Mouse (Mus musculus): ENCODE results near the gene Arhgap45. TPM values are rescaled to one million over a fixed set of nuclear protein-coding genes. Genes with fewer than 3 reads are reported as not detected.

Arhgap45 gene
- polyA plus RNA-seq, 1 experiment from 2014 or later: 1.4 TPM

- no peak overlapping the region for H3K9ac ChIP-seq (replicated peaks; ENCODE audit: low read length)
- no peaks in the 10 kb centered on the region for H3K9me3 ChIP-seq (ENCODE audit: control insufficient read depth, low read length)
- DNase-seq (no peak), ATAC-seq (ENCODE audit: low FRiP score, low TSS enrichment) (no peak)
- WGBS: 93% methylated on average over 9 of the region's 10 CpGs
- H3K36me3 ChIP-seq (ENCODE audit: control insufficient read depth, insufficient read depth, low read length): peaks cover 54% of the 10 kb centered on the region
- H3K4me1 ChIP-seq (ENCODE audit: control insufficient read depth, insufficient read depth, low read length): peaks cover 13% of the 10 kb centered on the region; the same call in 1 of the 2 replicates
- H3K27ac ChIP-seq (replicated peaks; ENCODE audit: low read depth, low read length): no peak overlapping the region
- no peak overlapping the region for H3K4me2 ChIP-seq (ENCODE audit: low read length)
- no peaks in the 10 kb centered on the region for H3K27me3 ChIP-seq (ENCODE audit: control insufficient read depth, insufficient read depth, low read length)
- H3K4me3 ChIP-seq (replicated peaks; ENCODE audit: low read depth, low read length): no peak overlapping the region
Observed at GRCm38 (mm10) chr10:80055891-80056290, 39.4 kb downstream of the Arhgap45 start.

- DNase-seq (no peak), ATAC-seq (ENCODE audit: low FRiP score, low TSS enrichment) (no peak)
- peaks cover 60% of the 10 kb centered on the region for H3K36me3 ChIP-seq (ENCODE audit: control insufficient read depth, insufficient read depth, low read length)
- H3K9ac ChIP-seq (replicated peaks; ENCODE audit: low read length): no peak overlapping the region
- no peaks in the 10 kb centered on the region for H3K27me3 ChIP-seq (ENCODE audit: control insufficient read depth, insufficient read depth, low read length)
- no peaks in the 10 kb centered on the region for H3K9me3 ChIP-seq (ENCODE audit: control insufficient read depth, low read length)
- 89% methylated on average over 4 of the region's 4 CpGs for WGBS
- H3K27ac ChIP-seq (replicated peaks; ENCODE audit: low read depth, low read length): no peak overlapping the region
- H3K4me2 ChIP-seq (ENCODE audit: low read length): no peak overlapping the region
- H3K4me3 ChIP-seq (replicated peaks; ENCODE audit: low read depth, low read length): no peak overlapping the region
- peaks cover 13% of the 10 kb centered on the region; the same call in 1 of the 2 replicates for H3K4me1 ChIP-seq (ENCODE audit: control insufficient read depth, insufficient read depth, low read length)
Observed at GRCm38 (mm10) chr10:80056506-80056905, 40.1 kb downstream of the Arhgap45 start.

- Histone ChIP-seq H3K9me3 (ENCODE audit: control insufficient read depth, low read length) (no peaks in the 10 kb centered on the region), H3K4me3 (replicated peaks; ENCODE audit: low read depth, low read length) (no peak overlapping the region), H3K4me1 (ENCODE audit: control insufficient read depth, insufficient read depth, low read length) (peaks cover 10% of the 10 kb centered on the region; the same call in 1 of the 2 replicates), H3K27me3 (ENCODE audit: control insufficient read depth, insufficient read depth, low read length) (no peaks in the 10 kb centered on the region), H3K4me2 (ENCODE audit: low read length) (no peak overlapping the region), H3K36me3 (ENCODE audit: control insufficient read depth, insufficient read depth, low read length) (peaks cover 66% of the 10 kb centered on the region), H3K27ac (replicated peaks; ENCODE audit: low read depth, low read length) (no peak overlapping the region), H3K9ac (replicated peaks; ENCODE audit: low read length) (no peak overlapping the region)
- ATAC-seq (ENCODE audit: low FRiP score, low TSS enrichment) (no peak), DNase-seq (no peak)
- 89% methylated on average over 27 of the region's 27 CpGs for WGBS
Observed at GRCm38 (mm10) chr10:80056976-80057682, 40.7 kb downstream of the Arhgap45 start.

GRCm38 (mm10) chr10:80057683-80058326 is 41.4 kb downstream of the Arhgap45 start:
- Histone ChIP-seq H3K27ac (replicated peaks; ENCODE audit: low read depth, low read length) (no peak overlapping the region), H3K4me1 (ENCODE audit: control insufficient read depth, insufficient read depth, low read length) (peaks cover 10% of the 10 kb centered on the region; the same call in 1 of the 2 replicates), H3K36me3 (ENCODE audit: control insufficient read depth, insufficient read depth, low read length) (peaks cover 73% of the 10 kb centered on the region), H3K4me3 (replicated peaks; ENCODE audit: low read depth, low read length) (no peak overlapping the region), H3K9ac (replicated peaks; ENCODE audit: low read length) (no peak overlapping the region), H3K4me2 (ENCODE audit: low read length) (no peak overlapping the region), H3K27me3 (ENCODE audit: control insufficient read depth, insufficient read depth, low read length) (no peaks in the 10 kb centered on the region), H3K9me3 (ENCODE audit: control insufficient read depth, low read length) (no peaks in the 10 kb centered on the region)
- 79% methylated on average over 30 of the region's 30 CpGs for WGBS
- ATAC-seq (ENCODE audit: low FRiP score, low TSS enrichment) (no peak), DNase-seq (no peak)

GRCm38 (mm10) chr10:80063104-80063503 is 46.7 kb downstream of the Arhgap45 start:
- Histone ChIP-seq H3K36me3 (ENCODE audit: control insufficient read depth, insufficient read depth, low read length) (peaks cover 69% of the 10 kb centered on the region), H3K4me1 (ENCODE audit: control insufficient read depth, insufficient read depth, low read length) (no peaks in the 10 kb centered on the region), H3K27ac (replicated peaks; ENCODE audit: low read depth, low read length) (peak overlapping the region; percentile 55; the same call in 1 of the 2 replicates), H3K9me3 (ENCODE audit: control insufficient read depth, low read length) (no peaks in the 10 kb centered on the region), H3K4me3 (replicated peaks; ENCODE audit: low read depth, low read length) (no peak overlapping the region), H3K4me2 (ENCODE audit: low read length) (no peak overlapping the region), H3K27me3 (ENCODE audit: control insufficient read depth, insufficient read depth, low read length) (no peaks in the 10 kb centered on the region), H3K9ac (replicated peaks; ENCODE audit: low read length) (no peak overlapping the region)
- ATAC-seq (ENCODE audit: low FRiP score, low TSS enrichment) (0 out of 2 replicates have a peak, but pooled peaks have one; percentile 31), DNase-seq (peak; percentile 23)
- WGBS: 88% methylated on average over 5 of the region's 5 CpGs

GRCm38 (mm10) chr10:80063877-80064650 is 47.6 kb downstream of the Arhgap45 start:
- no peaks in the 10 kb centered on the region for H3K4me1 ChIP-seq (ENCODE audit: control insufficient read depth, insufficient read depth, low read length)
- 80% methylated on average over 23 of the region's 23 CpGs for WGBS
- ATAC-seq (ENCODE audit: low FRiP score, low TSS enrichment) (no peak), DNase-seq (no peak)
- H3K27me3 ChIP-seq (ENCODE audit: control insufficient read depth, insufficient read depth, low read length): no peaks in the 10 kb centered on the region
- no peaks in the 10 kb centered on the region for H3K9me3 ChIP-seq (ENCODE audit: control insufficient read depth, low read length)
- peaks cover 60% of the 10 kb centered on the region for H3K36me3 ChIP-seq (ENCODE audit: control insufficient read depth, insufficient read depth, low read length)
- H3K4me3 ChIP-seq (replicated peaks; ENCODE audit: low read depth, low read length): no peak overlapping the region
- no peak overlapping the region for H3K27ac ChIP-seq (replicated peaks; ENCODE audit: low read depth, low read length)
- no peak overlapping the region for H3K9ac ChIP-seq (replicated peaks; ENCODE audit: low read length)
- H3K4me2 ChIP-seq (ENCODE audit: low read length): no peak overlapping the region

- WGBS: 89% methylated on average over 6 of the region's 7 CpGs
- H3K36me3 ChIP-seq (ENCODE audit: control insufficient read depth, insufficient read depth, low read length): peaks cover 15% of the 10 kb centered on the region
- H3K4me3 ChIP-seq (replicated peaks; ENCODE audit: low read depth, low read length): no peak overlapping the region
- no peak overlapping the region for H3K9ac ChIP-seq (replicated peaks; ENCODE audit: low read length)
- no peaks in the 10 kb centered on the region for H3K9me3 ChIP-seq (ENCODE audit: control insufficient read depth, low read length)
- no peak for DNase-seq
- no peaks in the 10 kb centered on the region for H3K27me3 ChIP-seq (ENCODE audit: control insufficient read depth, insufficient read depth, low read length)
- H3K4me1 ChIP-seq (ENCODE audit: control insufficient read depth, insufficient read depth, low read length): no peaks in the 10 kb centered on the region
- H3K27ac ChIP-seq (replicated peaks; ENCODE audit: low read depth, low read length): no peak overlapping the region
- no peak overlapping the region for H3K4me2 ChIP-seq (ENCODE audit: low read length)
- ATAC-seq (ENCODE audit: low FRiP score, low TSS enrichment): no peak
Observed at GRCm38 (mm10) chr10:80069251-80069650, 52.8 kb downstream of the Arhgap45 start.

GRCm38 (mm10) chr10:80069948-80070450 is 53.5 kb downstream of the Arhgap45 start:
- ATAC-seq (ENCODE audit: low FRiP score, low TSS enrichment): no peak

More at GRCm38 (mm10) chr10:80069948-80070450, 53.5 kb downstream of the Arhgap45 start:
- Histone ChIP-seq H3K9ac (replicated peaks; ENCODE audit: low read length) (no peak overlapping the region), H3K27me3 (ENCODE audit: control insufficient read depth, insufficient read depth, low read length) (no peaks in the 10 kb centered on the region), H3K4me2 (ENCODE audit: low read length) (no peak overlapping the region), H3K4me1 (ENCODE audit: control insufficient read depth, insufficient read depth, low read length) (no peaks in the 10 kb centered on the region), H3K27ac (replicated peaks; ENCODE audit: low read depth, low read length) (no peak overlapping the region), H3K9me3 (ENCODE audit: control insufficient read depth, low read length) (no peaks in the 10 kb centered on the region), H3K4me3 (replicated peaks; ENCODE audit: low read depth, low read length) (no peak overlapping the region), H3K36me3 (ENCODE audit: control insufficient read depth, insufficient read depth, low read length) (peaks cover 13% of the 10 kb centered on the region)
- no peak for DNase-seq
- 93% methylated on average over 4 of the region's 4 CpGs for WGBS
